Mouse (Mus musculus): ENCODE results near the gene Srr. TPM values are rescaled to one million over a fixed set of nuclear protein-coding genes. Genes with fewer than 3 reads are reported as not detected.

Gene Srr
- polyA plus RNA-seq (2014; fragmentation: Nextera tagmentation; extraction: Ambion mirVana), result 19.2 and 25.0 TPM in 2 replicates

- H3K9me3 ChIP-seq (replicated peaks; ENCODE audit: control insufficient read depth, low read length), result no peaks in the 10 kb centered on the region
- ATAC-seq (replicated peaks; ENCODE audit: insufficient number of reproducible peaks, low FRiP score, low TSS enrichment), result peak; percentile 93
- WGBS (ENCODE audit: insufficient replicate concordance), result 0% methylated on average over 64 of the region's 88 CpGs
- peak within 1 kb of the TSS; percentile 73 for H3K4me3 ChIP-seq (ENCODE audit: low read depth, low read length)
- H3K4me2 ChIP-seq, result peak within 1 kb of the TSS; percentile 80
- peak within 1 kb of the TSS; percentile 98 for H3K27ac ChIP-seq (ENCODE audit: low read depth, low read length)
- peak within 1 kb of the TSS; percentile 82 for H3K9ac ChIP-seq (ENCODE audit: low read depth, low read length)
- peaks cover 5% of the 10 kb centered on the region for H3K36me3 ChIP-seq (ENCODE audit: control insufficient read depth, insufficient read depth, low read length)
- no peaks in the 10 kb centered on the region for H3K27me3 ChIP-seq (ENCODE audit: control insufficient read depth, insufficient read depth, low read length)
- peaks cover 15% of the 10 kb centered on the region for H3K4me1 ChIP-seq (ENCODE audit: control insufficient read depth, insufficient read depth, low read length)
Measured at GRCm38 (mm10) chr11:74925577-74926387, at the start of gene Srr, which contains the start of gene Smg6. Srr (minus strand) TSS chr11:74925948. Smg6 (plus strand) TSS chr11:74925823.

- H3K4me2 ChIP-seq, result no peak overlapping the region
- no peak for ATAC-seq (replicated peaks; ENCODE audit: insufficient number of reproducible peaks, low FRiP score, low TSS enrichment)
- no peak overlapping the region for H3K9ac ChIP-seq (ENCODE audit: low read depth, low read length)
- H3K27ac ChIP-seq (ENCODE audit: low read depth, low read length), result no peak overlapping the region
- H3K27me3 ChIP-seq (ENCODE audit: control insufficient read depth, insufficient read depth, low read length), result no peaks in the 10 kb centered on the region
- H3K9me3 ChIP-seq (replicated peaks; ENCODE audit: control insufficient read depth, low read length), result no peaks in the 10 kb centered on the region
- H3K36me3 ChIP-seq (ENCODE audit: control insufficient read depth, insufficient read depth, low read length), result peaks cover 4% of the 10 kb centered on the region
- no peak overlapping the region for H3K4me3 ChIP-seq (ENCODE audit: low read depth, low read length)
- H3K4me1 ChIP-seq (ENCODE audit: control insufficient read depth, insufficient read depth, low read length), result no peaks in the 10 kb centered on the region
Measured at GRCm38 (mm10) chr11:74974615-74975014, 48.9 kb upstream of the Srr start.

GRCm38 (mm10) chr11:74973290-74974157 lies 47.8 kb upstream of the Srr start:
- peaks cover 4% of the 10 kb centered on the region for H3K36me3 ChIP-seq (ENCODE audit: control insufficient read depth, insufficient read depth, low read length)
- H3K9ac ChIP-seq (ENCODE audit: low read depth, low read length), result no peak overlapping the region
- H3K9me3 ChIP-seq (replicated peaks; ENCODE audit: control insufficient read depth, low read length), result no peaks in the 10 kb centered on the region
- no peak overlapping the region for H3K4me2 ChIP-seq
- no peak overlapping the region for H3K4me3 ChIP-seq (ENCODE audit: low read depth, low read length)
- H3K27ac ChIP-seq (ENCODE audit: low read depth, low read length), result no peak overlapping the region
- no peak for ATAC-seq (replicated peaks; ENCODE audit: insufficient number of reproducible peaks, low FRiP score, low TSS enrichment)
- H3K4me1 ChIP-seq (ENCODE audit: control insufficient read depth, insufficient read depth, low read length), result no peaks in the 10 kb centered on the region
- no peaks in the 10 kb centered on the region for H3K27me3 ChIP-seq (ENCODE audit: control insufficient read depth, insufficient read depth, low read length)
- 74% methylated on average over 7 of the region's 7 CpGs for WGBS (ENCODE audit: insufficient replicate concordance)

GRCm38 (mm10) chr11:74965516-74965915 lies 39.8 kb upstream of the Srr start:
- Histone ChIP-seq H3K9ac (ENCODE audit: low read depth, low read length) (no peak overlapping the region), H3K27me3 (ENCODE audit: control insufficient read depth, insufficient read depth, low read length) (no peaks in the 10 kb centered on the region), H3K4me3 (ENCODE audit: low read depth, low read length) (no peak overlapping the region), H3K27ac (ENCODE audit: low read depth, low read length) (no peak overlapping the region), H3K36me3 (ENCODE audit: control insufficient read depth, insufficient read depth, low read length) (no peaks in the 10 kb centered on the region; the same call in 1 of the 2 replicates), H3K9me3 (replicated peaks; ENCODE audit: control insufficient read depth, low read length) (no peaks in the 10 kb centered on the region), H3K4me1 (ENCODE audit: control insufficient read depth, insufficient read depth, low read length) (no peaks in the 10 kb centered on the region), H3K4me2 (no peak overlapping the region)
- no peak for ATAC-seq (replicated peaks; ENCODE audit: insufficient number of reproducible peaks, low FRiP score, low TSS enrichment)
- WGBS (ENCODE audit: insufficient replicate concordance), result 96% methylated on average over 3 of the region's 3 CpGs

- H3K36me3 ChIP-seq (ENCODE audit: control insufficient read depth, insufficient read depth, low read length), result no peaks in the 10 kb centered on the region; the same call in 1 of the 2 replicates
- H3K27ac ChIP-seq (ENCODE audit: low read depth, low read length), result no peak overlapping the region
- ATAC-seq (replicated peaks; ENCODE audit: insufficient number of reproducible peaks, low FRiP score, low TSS enrichment), result no peak
- no peaks in the 10 kb centered on the region for H3K27me3 ChIP-seq (ENCODE audit: control insufficient read depth, insufficient read depth, low read length)
- no peaks in the 10 kb centered on the region for H3K9me3 ChIP-seq (replicated peaks; ENCODE audit: control insufficient read depth, low read length)
- H3K9ac ChIP-seq (ENCODE audit: low read depth, low read length), result no peak overlapping the region
- H3K4me2 ChIP-seq, result no peak overlapping the region
- peaks cover 5% of the 10 kb centered on the region; the same call in 1 of the 2 replicates for H3K4me1 ChIP-seq (ENCODE audit: control insufficient read depth, insufficient read depth, low read length)
- 80% methylated on average over 2 of the region's 2 CpGs for WGBS (ENCODE audit: insufficient replicate concordance)
- H3K4me3 ChIP-seq (ENCODE audit: low read depth, low read length), result no peak overlapping the region
Measured at GRCm38 (mm10) chr11:74962846-74963407, 37.2 kb upstream of the Srr start.

- Histone ChIP-seq H3K9ac (ENCODE audit: low read depth, low read length) (no peak overlapping the region), H3K27ac (ENCODE audit: low read depth, low read length) (no peak overlapping the region), H3K4me1 (ENCODE audit: control insufficient read depth, insufficient read depth, low read length) (peaks cover 5% of the 10 kb centered on the region; the same call in 1 of the 2 replicates), H3K4me2 (no peak overlapping the region), H3K4me3 (ENCODE audit: low read depth, low read length) (no peak overlapping the region), H3K36me3 (ENCODE audit: control insufficient read depth, insufficient read depth, low read length) (no peaks in the 10 kb centered on the region; the same call in 1 of the 2 replicates), H3K9me3 (replicated peaks; ENCODE audit: control insufficient read depth, low read length) (no peaks in the 10 kb centered on the region), H3K27me3 (ENCODE audit: control insufficient read depth, insufficient read depth, low read length) (no peaks in the 10 kb centered on the region)
- ATAC-seq (replicated peaks; ENCODE audit: insufficient number of reproducible peaks, low FRiP score, low TSS enrichment), result no peak
Measured at GRCm38 (mm10) chr11:74961953-74962352, 36.2 kb upstream of the Srr start.

GRCm38 (mm10) chr11:74960031-74960551 lies 34.3 kb upstream of the Srr start:
- WGBS (ENCODE audit: insufficient replicate concordance), result 91% methylated on average over 9 of the region's 9 CpGs
- Histone ChIP-seq H3K36me3 (ENCODE audit: control insufficient read depth, insufficient read depth, low read length) (no peaks in the 10 kb centered on the region), H3K4me1 (ENCODE audit: control insufficient read depth, insufficient read depth, low read length) (peaks cover 5% of the 10 kb centered on the region; the same call in 1 of the 2 replicates), H3K27ac (ENCODE audit: low read depth, low read length) (no peak overlapping the region), H3K4me3 (ENCODE audit: low read depth, low read length) (no peak overlapping the region), H3K4me2 (no peak overlapping the region), H3K9me3 (replicated peaks; ENCODE audit: control insufficient read depth, low read length) (no peaks in the 10 kb centered on the region), H3K27me3 (ENCODE audit: control insufficient read depth, insufficient read depth, low read length) (no peaks in the 10 kb centered on the region), H3K9ac (ENCODE audit: low read depth, low read length) (no peak overlapping the region)
- no peak for ATAC-seq (replicated peaks; ENCODE audit: insufficient number of reproducible peaks, low FRiP score, low TSS enrichment)

- Histone ChIP-seq H3K27me3 (ENCODE audit: control insufficient read depth, insufficient read depth, low read length) (no peaks in the 10 kb centered on the region), H3K4me3 (ENCODE audit: low read depth, low read length) (no peak overlapping the region), H3K9ac (ENCODE audit: low read depth, low read length) (no peak overlapping the region), H3K4me1 (ENCODE audit: control insufficient read depth, insufficient read depth, low read length) (peaks cover 5% of the 10 kb centered on the region; the same call in 1 of the 2 replicates), H3K27ac (ENCODE audit: low read depth, low read length) (no peak overlapping the region), H3K36me3 (ENCODE audit: control insufficient read depth, insufficient read depth, low read length) (no peaks in the 10 kb centered on the region), H3K4me2 (no peak overlapping the region), H3K9me3 (replicated peaks; ENCODE audit: control insufficient read depth, low read length) (no peaks in the 10 kb centered on the region)
- 91% methylated on average over 2 of the region's 2 CpGs for WGBS (ENCODE audit: insufficient replicate concordance)
- no peak for ATAC-seq (replicated peaks; ENCODE audit: insufficient number of reproducible peaks, low FRiP score, low TSS enrichment)
Measured at GRCm38 (mm10) chr11:74959501-74959900, 33.8 kb upstream of the Srr start.
